Mouse (Mus musculus) ZHBTc4 (cell line): ENCODE data around the gene Spata5.

Source experiments
- DNase-seq: peaks from one replicate; pipeline ENCODE4 v3.0.0-alpha.2; 2011; ENCODE audit warnings: low read depth, low spot score

The Spata5 gene

DNA sequence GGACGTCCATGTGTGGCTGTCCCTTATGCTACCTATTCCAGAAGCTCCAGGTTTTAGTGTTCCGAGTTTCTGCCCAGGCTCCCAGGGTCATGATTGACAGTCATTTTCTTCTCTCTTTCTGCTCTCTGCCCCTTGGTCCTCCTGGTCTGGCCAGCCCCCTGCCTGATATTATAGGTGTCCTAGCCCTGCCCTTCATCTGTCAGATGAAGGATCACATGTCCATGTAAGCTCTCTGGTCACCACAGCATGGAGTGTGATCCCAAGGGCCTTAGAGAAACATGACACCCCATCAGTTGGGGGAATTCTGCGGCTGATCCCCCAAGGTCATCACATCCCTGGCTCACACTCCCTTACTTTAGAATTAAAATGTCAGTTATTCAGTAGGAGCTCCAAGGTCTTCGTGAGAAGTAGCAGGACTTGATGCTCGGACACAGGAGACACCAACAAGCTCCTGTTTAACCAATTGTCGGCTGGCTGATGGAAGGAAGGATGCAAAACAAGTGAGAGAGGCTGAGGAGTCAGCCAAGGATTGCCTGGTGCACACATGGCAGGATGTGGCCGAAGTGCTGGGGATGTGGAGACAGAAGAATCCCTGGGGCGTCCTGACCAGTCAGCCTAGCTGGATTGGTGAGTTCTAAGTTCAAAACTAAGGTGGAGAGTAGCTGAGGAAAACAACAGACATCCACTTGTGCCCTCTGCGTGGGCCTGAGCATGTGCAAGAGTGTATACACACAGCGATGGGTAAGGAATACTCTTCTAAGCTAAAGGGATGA lies 195.4 kb downstream of the Spata5 start:
- no peak for DNase-seq

DNA sequence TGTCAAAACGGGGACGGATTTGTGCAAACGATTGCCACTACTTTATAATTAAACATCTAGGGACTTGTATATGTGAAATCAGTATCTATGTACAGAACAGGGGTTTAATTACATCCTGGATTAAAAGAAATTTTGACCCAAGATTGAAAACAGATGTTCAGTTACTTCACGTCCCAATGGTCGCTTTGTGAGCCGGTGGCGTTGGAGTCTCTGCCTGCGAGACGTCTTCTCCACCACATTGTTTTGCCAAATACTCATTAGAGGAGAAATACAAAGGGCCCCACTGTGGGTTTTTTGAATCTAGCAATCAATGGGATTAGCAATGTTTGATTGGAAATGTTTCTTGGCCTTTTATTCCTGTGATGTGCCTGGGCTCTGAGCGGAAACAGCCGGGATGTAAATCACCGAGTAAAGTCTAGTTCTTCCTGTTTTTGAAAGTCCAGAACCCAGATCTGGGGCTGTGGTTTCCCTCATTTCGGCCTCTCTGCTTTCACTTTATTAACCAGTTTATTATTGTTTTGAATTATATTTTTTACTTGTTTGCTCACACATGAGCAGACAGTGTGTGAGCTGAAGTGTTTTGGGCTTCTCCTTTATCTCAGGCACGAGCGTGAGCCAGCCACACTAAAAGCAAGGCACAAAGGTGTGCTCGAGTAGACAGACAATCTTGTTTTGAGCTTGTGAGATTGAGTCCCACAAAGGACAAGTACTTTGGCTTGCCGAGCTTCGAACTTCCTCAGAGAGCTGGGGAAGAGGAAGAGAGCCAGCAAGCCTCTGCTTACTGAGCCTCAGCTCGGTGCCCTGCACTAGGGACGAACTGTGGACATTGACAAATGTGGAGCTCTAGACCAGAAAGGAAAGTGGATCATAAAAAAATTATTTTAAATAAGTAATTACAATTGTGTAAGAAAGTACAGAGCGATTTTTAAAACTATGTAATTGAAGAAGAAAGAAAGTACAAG lies 197.2 kb downstream of the Spata5 start:
- DNase-seq: no peak
